Mouse (Mus musculus): ENCODE results near the gene Btbd6. TPM values are rescaled to one million over a fixed set of nuclear protein-coding genes. Genes with fewer than 3 reads are reported as not detected.

Gene Btbd6
- polyA plus RNA-seq, 1 experiment from 2014 or later, result 29.2 TPM

DNA sequence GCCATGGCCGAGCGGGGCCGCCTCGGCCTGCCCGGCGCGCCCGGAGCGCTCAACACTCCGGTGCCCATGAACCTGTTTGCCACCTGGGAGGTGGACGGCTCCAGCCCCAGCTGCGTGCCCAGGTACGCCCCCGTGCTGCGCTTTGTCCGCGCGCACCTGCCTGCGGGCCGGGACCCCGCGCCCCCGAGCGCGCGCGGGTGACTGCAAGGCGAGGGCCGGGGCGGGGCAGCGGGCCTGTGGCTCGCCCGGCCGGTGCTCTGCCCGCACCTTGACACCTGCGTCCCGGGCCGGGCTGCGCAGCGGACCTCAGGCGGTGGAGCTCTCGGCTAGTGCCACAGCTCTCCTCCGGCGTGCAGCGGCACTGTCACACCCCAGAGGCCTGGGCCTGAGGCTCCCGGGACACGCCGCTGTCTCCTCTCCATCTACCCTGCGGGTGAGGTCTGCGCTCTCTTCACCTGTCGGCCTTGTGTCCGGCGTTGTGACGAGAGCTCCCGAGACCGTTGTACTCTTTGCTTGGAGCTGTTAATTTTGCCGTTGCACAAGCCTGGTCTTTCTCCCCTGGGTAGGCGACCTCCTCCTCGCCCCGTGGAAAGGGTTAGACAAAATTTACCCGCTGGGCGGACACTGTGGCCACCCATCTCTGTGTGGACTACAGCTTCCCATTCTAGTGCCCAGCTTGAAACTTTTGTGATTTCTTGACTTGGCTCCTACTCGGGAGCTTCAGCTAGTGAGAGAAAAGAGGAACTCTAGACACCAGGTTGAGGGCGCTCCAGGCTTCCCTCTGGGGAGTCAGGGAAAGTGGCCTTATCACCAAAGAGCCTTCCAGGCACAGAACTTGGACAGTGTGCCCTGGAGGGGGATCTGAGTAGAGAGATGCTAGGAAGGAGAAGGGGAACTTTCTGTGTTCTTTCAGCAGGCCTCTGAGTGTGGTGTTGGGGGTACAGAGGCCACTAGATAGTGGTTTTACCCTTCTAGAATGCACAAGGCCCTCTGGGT, 38.6 kb downstream of the Btbd6 start:
- no peak; the same call in none of the 2 replicates for ATAC-seq (ENCODE audit: low FRiP score)
- 1% methylated on average over 58 of the region's 64 CpGs for WGBS
- Histone ChIP-seq H3K9ac (peak overlapping the region; percentile 91), H3K27ac (peak overlapping the region; percentile 60), H3K27me3 (no peaks in the 10 kb centered on the region), H3K9me3 (no peaks in the 10 kb centered on the region), H3K4me3 (replicated peaks) (peak overlapping the region; percentile 98), H3K36me3 (replicated peaks) (no peaks in the 10 kb centered on the region), H3K4me2 (peak overlapping the region; percentile 87), H3K4me1 (peaks cover 41% of the 10 kb centered on the region)

DNA sequence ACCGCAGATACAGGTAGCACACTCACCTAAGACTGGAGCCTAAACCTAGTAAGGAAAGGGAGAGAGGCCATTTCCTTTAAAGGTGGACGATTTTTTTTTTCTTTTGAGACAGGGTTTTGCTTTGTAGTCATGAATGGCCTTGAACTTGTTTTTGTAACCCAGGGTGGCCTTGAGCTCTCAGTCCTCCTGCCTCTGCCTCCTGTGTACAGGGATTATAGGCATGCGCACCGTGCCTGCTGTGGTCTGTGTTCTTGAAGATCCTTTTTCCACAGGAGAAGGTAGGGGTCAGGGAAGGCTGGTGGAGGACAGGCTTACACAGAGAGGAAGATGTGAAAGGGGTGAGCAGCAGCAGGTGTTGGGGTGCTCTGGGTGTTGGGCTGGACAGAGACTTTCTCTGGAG, 39.7 kb downstream of the Btbd6 start:
- Histone ChIP-seq H3K9ac (peak overlapping the region; percentile 91), H3K4me1 (peaks cover 41% of the 10 kb centered on the region), H3K9me3 (no peaks in the 10 kb centered on the region), H3K4me2 (peak overlapping the region; percentile 87), H3K36me3 (replicated peaks) (peaks cover 6% of the 10 kb centered on the region), H3K27me3 (no peaks in the 10 kb centered on the region), H3K4me3 (replicated peaks) (peak overlapping the region; percentile 98), H3K27ac (no peak overlapping the region)
- no peak for ATAC-seq (ENCODE audit: low FRiP score)
- 75% methylated on average over 4 of the region's 4 CpGs for WGBS

DNA sequence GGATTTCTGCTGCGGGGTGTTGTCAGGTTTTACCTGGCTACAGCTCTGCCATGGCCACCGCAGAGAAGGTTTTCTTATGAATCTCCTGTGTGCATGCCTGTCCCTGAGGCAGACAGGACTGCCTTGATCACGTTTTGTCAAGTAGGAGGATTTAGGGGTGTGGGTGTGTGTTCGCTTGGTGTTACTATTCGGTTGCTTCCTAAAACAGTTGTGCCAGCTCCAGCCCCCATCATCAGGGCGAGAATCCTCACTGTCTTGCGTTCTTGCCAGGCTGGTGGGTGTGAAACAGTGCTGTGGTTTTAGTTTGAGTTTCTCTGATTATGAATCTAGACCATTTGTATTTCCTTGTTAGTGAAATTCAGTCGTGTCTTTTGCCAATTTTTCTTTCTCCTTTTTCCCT, 40.7 kb downstream of the Btbd6 start:
- 78% methylated on average over 8 of the region's 8 CpGs for whole genome bisulfite sequencing
- Histone ChIP-seq H3K27me3 (no peaks in the 10 kb centered on the region), H3K9ac (0 out of 2 replicates have a peak overlapping the region, but pooled peaks have one; percentile 22), H3K4me1 (peaks cover 41% of the 10 kb centered on the region), H3K9me3 (no peaks in the 10 kb centered on the region), H3K36me3 (replicated peaks) (peaks cover 8% of the 10 kb centered on the region), H3K4me2 (peak overlapping the region; percentile 4), H3K27ac (no peak overlapping the region), H3K4me3 (replicated peaks) (no peak overlapping the region)
- ATAC-seq (ENCODE audit: low FRiP score), result no peak

DNA sequence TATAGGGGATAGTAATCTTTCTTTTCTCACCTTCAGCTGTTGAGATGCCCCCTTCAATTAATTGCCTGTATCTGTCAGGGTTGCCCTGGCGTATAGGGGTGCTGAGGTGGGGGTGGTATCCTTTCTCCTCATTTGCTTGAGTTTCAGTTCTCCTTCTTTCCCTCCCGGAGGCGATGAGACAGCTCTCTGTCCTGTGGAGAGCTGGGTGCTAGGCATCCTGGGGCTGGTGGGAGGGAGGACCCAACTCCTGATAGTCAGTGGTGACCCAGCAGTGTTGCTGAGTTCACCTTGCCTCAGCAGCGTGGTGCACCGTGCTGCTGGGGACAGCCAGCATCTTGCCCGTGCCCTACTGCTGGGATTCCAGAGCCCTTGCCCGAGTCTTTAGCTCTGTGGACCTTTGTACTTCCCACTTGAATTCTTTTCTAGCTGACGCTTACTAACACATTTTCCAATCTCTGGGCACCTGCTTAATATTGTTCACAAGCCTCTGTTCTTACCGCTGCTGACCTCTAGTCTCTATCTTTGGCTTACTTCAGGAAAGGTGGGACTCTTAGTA, 41.2 kb downstream of the Btbd6 start:
- WGBS, result 73% methylated on average over 9 of the region's 9 CpGs
- H3K9me3 ChIP-seq, result no peaks in the 10 kb centered on the region
- H3K9ac ChIP-seq, result no peak overlapping the region
- H3K4me3 ChIP-seq (replicated peaks), result no peak overlapping the region
- H3K4me1 ChIP-seq, result peaks cover 41% of the 10 kb centered on the region
- no peak for ATAC-seq (ENCODE audit: low FRiP score)
- no peaks in the 10 kb centered on the region for H3K27me3 ChIP-seq
- H3K4me2 ChIP-seq, result no peak overlapping the region
- no peak overlapping the region for H3K27ac ChIP-seq
- H3K36me3 ChIP-seq (replicated peaks), result peaks cover 8% of the 10 kb centered on the region

DNA sequence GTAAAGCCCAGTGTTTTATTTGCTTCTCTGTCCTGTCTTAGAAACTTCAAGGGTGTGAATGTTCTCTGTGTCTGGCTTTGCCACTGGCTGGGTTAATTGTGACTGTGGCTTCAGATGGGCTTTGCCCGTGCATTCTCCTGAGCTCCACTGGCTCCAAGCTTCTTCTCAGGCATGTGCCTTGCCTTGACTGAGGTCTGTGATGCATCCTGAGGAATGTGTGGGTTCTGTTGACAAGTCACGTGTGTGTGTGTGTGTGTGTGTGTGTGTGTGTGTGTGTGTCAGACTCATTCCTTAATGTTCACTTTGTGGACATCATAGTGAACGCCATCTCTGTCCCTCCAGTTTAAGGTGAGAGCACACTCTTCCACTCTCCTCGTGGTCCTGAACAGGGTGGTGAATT, 42.5 kb downstream of the Btbd6 start:
- no peak for ATAC-seq (ENCODE audit: low FRiP score)
- no peak overlapping the region for H3K9ac ChIP-seq
- WGBS, result 80% methylated on average over 4 of the region's 4 CpGs

DNA sequence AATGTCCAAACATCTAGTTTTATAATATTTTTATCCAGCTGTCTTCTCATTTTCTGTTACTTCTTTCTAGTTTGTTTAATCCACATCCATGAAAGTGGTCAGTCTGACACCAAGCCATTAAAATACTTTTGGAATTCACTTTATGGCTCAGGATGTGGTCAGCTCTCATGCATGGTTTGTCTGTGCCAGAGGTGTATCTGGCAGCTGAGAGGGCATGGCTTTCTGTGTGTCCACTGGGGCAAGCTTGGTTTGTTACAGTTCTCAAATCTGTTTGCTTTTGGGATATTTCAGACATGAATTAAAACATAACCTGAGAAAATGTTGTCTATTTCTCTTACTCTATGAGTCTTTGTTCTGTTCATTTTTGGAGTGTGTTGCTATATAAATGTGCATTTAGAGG, 45.2 kb downstream of the Btbd6 start:
- H3K9me3 ChIP-seq, result no peaks in the 10 kb centered on the region
- peaks cover 13% of the 10 kb centered on the region; the same call in 1 of the 2 replicates for H3K4me1 ChIP-seq
- no peak overlapping the region for H3K27ac ChIP-seq
- no peak overlapping the region for H3K4me2 ChIP-seq
- H3K4me3 ChIP-seq (replicated peaks), result no peak overlapping the region
- H3K36me3 ChIP-seq (replicated peaks), result peaks cover 30% of the 10 kb centered on the region
- H3K27me3 ChIP-seq, result no peaks in the 10 kb centered on the region
- H3K9ac ChIP-seq, result no peak overlapping the region
- no peak for ATAC-seq (ENCODE audit: low FRiP score)

More for the DNA sequence above, 42.5 kb downstream of the Btbd6 start:
- no peaks in the 10 kb centered on the region for H3K9me3 ChIP-seq
- H3K4me1 ChIP-seq, result peaks cover 31% of the 10 kb centered on the region
- H3K27me3 ChIP-seq, result no peaks in the 10 kb centered on the region
- H3K4me3 ChIP-seq (replicated peaks), result no peak overlapping the region
- no peak overlapping the region for H3K27ac ChIP-seq
- no peak overlapping the region for H3K4me2 ChIP-seq
- peaks cover 17% of the 10 kb centered on the region for H3K36me3 ChIP-seq (replicated peaks)

DNA sequence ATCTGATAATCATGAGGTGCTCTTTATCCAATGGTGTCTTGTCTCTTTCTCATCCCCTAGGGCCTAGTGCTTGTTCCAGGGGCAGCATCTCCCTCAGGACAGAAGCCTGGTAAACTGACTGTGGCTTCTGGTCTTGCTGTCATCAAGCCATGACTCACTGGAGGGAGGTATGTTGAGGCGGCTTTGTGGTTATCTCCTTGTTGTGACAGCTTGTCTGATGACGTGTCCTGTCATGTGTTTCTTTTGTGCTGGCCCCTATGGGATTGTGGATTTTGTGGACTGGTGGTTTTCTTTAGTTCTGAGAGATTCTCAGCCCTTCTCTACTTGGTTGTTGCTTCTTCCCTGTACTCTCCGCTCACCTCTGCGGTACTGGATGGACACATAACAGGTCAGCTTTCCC, 46.8 kb downstream of the Btbd6 start:
- no peak for ATAC-seq (ENCODE audit: low FRiP score)
- WGBS, result 88% methylated on average over 4 of the region's 4 CpGs
- H3K4me2 ChIP-seq, result no peak overlapping the region
- peaks cover 6% of the 10 kb centered on the region for H3K4me1 ChIP-seq
- H3K27ac ChIP-seq, result no peak overlapping the region
- no peak overlapping the region for H3K9ac ChIP-seq
- no peaks in the 10 kb centered on the region for H3K27me3 ChIP-seq
- H3K36me3 ChIP-seq (replicated peaks), result peaks cover 32% of the 10 kb centered on the region
- no peaks in the 10 kb centered on the region for H3K9me3 ChIP-seq
- H3K4me3 ChIP-seq (replicated peaks), result no peak overlapping the region

DNA sequence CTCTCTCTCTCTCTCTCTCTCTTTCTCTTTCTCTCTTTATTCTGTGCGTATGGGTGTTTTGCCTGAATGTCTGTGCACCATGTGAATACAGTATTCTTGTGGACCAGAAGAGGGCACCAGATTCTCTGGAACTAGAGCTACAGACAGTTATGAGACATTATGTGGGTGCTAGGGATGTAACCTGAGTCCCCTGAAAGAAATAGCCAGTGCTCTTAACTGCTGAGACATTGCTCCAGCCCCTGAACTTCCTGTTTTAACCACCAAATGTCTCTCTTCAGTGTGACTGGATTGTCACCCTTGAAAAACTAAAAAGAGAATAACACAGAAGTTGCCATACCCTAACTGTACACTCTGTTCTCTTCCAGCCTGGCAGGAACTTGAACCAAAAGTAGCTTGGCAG, 50.3 kb downstream of the Btbd6 start:
- Histone ChIP-seq H3K36me3 (replicated peaks) (peaks cover 29% of the 10 kb centered on the region; the same call in 1 of the 2 replicates), H3K9ac (no peak overlapping the region), H3K27me3 (no peaks in the 10 kb centered on the region), H3K4me3 (replicated peaks) (no peak overlapping the region), H3K4me1 (peaks cover 17% of the 10 kb centered on the region), H3K27ac (no peak overlapping the region), H3K4me2 (no peak overlapping the region), H3K9me3 (no peaks in the 10 kb centered on the region)
- 100% methylated on average over 1 of the region's 1 CpGs for WGBS
- ATAC-seq (ENCODE audit: low FRiP score), result no peak

DNA sequence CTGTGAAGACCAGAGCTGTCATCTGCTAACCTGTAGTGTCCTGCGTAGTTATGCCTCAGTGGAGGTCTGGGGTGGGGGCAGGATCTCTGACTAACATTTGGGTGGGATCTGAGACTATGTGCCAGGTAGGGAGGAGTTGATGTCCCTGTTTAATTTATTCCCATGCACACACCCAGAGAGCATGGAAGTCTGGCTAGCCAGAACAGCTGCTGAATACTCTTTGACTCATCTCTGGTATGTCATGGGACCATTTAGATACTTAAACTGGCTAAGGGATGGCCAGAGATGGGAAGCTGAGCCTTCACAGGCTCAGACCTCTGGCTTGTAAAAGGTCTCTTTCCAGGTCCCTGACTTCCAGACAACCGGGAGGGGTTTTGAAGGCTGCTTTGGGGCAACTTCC, 51.2 kb downstream of the Btbd6 start:
- H3K9me3 ChIP-seq, result no peaks in the 10 kb centered on the region
- H3K4me3 ChIP-seq (replicated peaks), result no peak overlapping the region
- no peak overlapping the region for H3K9ac ChIP-seq
- ATAC-seq (ENCODE audit: low FRiP score), result no peak
- H3K27me3 ChIP-seq, result no peaks in the 10 kb centered on the region
- peaks cover 26% of the 10 kb centered on the region for H3K4me1 ChIP-seq
- WGBS, result 94% methylated on average over 2 of the region's 2 CpGs
- no peak overlapping the region for H3K27ac ChIP-seq
- H3K36me3 ChIP-seq (replicated peaks), result peaks cover 29% of the 10 kb centered on the region; the same call in 1 of the 2 replicates
- no peak overlapping the region for H3K4me2 ChIP-seq

DNA sequence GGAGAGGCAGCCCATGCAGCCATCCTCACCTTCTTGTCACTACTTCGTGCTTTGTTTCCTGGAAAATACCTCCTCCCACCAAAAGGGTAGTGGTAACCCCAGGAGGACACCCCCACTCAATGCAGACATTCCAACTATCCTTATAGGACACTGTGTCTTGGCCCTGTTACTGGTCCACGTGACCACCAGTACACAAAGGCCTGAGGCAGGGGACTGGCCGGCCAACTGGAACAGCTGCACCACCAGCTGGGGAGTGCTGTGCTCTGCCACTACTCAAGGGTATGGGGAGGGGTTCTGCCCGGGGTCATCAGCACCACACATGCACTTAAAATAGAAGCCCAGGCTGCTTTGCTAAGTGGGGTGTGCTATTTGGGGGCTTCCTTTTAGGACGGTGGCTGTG, 51.8 kb downstream of the Btbd6 start:
- Histone ChIP-seq H3K27ac (0 out of 2 replicates have a peak overlapping the region, but pooled peaks have one; percentile 46), H3K4me3 (replicated peaks) (no peak overlapping the region), H3K4me1 (peaks cover 31% of the 10 kb centered on the region), H3K9ac (no peak overlapping the region), H3K9me3 (no peaks in the 10 kb centered on the region), H3K27me3 (no peaks in the 10 kb centered on the region), H3K36me3 (replicated peaks) (peaks cover 25% of the 10 kb centered on the region; the same call in 1 of the 2 replicates), H3K4me2 (no peak overlapping the region)
- ATAC-seq (ENCODE audit: low FRiP score), result 0 out of 2 replicates have a peak, but pooled peaks have one; percentile 42
- WGBS, result 65% methylated on average over 5 of the region's 5 CpGs
